Mouse (Mus musculus) liver, embryonic 14.5 days (tissue): ENCODE data around the gene Aaed1.

ENCODE experiments used
- CTCF ChIP-seq: IDR thresholded peaks from 2 replicates; pipeline ENCODE4 v1.5.1; 2016; ENCODE audit warnings: antibody characterized with exemption, low read depth, control low read depth
- EP300 ChIP-seq: IDR thresholded peaks from 2 replicates; pipeline ENCODE4 v1.6.1; 2016; ENCODE audit warnings: antibody characterized with exemption, low read depth

- TF ChIP-seq CTCF = no peak
- TF ChIP-seq EP300 = no peak
These were observed 74.8 kb downstream of the Aaed1 start for GRCm38 (mm10) chr13:64237681-64238157.
